Mouse (Mus musculus) adrenal gland, adult 8-10 months (tissue): Measurements from ENCODE around the gene Spata17. TPM values are rescaled to one million over a fixed set of nuclear protein-coding genes. Genes with fewer than 3 reads are reported as not detected.

ENCODE experiments used
- DNase-seq: peaks from one replicate; pipeline ENCODE4 v3.0.0; 2022
- total RNA-seq, 4 experiments: library from RNA; stranded (reverse); gene quantifications; 2 replicates each; pipeline ENCODE4 v1.2.4; 2022

Gene Spata17
- total RNA-seq, 4 experiments from 2014 or later = 0.31 to 1.3 (median 0.89) TPM

DNA sequence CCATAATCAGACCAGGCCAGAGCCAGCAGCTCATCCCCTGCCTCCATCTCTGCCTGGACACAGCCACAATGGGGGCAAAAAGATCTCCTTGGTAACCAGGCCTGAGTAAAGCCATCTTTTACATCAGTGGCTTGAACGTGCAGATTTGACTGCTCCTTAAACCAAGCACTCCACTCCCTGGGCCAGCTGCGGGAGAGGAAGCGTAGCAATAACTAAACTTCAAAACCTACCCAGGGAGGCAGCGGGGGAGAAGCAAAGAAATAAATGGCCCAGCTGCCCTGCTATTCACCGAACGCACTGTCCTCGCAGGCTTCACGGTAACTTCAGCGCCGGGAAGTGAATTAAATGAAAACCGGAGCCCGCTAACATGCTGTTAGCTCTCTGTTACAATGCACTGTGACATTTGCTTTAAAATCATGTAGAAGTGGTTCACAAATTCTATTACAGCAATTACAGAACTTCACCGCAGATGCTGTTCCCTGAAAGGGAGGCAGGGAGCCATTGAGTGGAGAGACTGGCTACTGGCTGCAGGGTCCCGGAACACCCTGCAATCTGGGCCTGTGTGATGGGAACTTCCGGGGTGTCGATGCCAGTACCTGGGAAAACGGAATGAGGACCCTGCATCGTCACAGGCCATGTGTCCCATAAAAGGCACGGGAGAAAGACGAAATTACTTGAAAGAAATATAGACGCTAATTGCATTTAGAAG is 217.5 kb downstream of the Spata17 start:
- no peak for DNase-seq

Other genes starting within 250 kb of the Spata17 start
- gene D1Pas1, start 248.0 kb downstream of the Spata17 start, total RNA-seq = not detected
- gene Gpatch2, start within 50 bp of the Spata17 start, total RNA-seq = 10 to 100 TPM; 23.3 to 35.0 (median 28.7) TPM